Mouse (Mus musculus): ENCODE data around the gene Zfp784.

DNA sequence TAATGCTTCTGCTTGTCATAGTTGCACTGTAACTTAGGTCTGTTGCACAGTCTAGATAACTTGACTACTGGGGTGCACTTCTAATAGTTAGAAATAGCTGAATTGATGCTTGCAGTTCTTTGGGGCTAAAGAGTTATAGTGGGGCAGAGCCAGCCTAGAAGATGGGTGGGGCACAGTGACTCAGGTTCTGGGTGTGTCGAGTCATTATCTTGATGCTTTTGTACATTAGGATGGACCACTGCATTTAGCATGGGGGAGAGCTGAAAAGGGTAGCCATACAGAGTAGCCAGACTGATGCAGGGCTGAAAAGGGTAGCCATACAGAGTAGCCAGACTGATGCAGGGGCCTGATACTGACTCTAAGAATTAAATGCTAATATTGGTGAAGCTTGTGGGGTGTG lies 35.3 kb upstream of the Zfp784 start:
- TF ChIP-seq POLR2A (IDR thresholded peaks at IDR 0.05; ENCODE audit: borderline replicate concordance, insufficient read depth, low read length) = no peak
- no peak for TF ChIP-seq CTCF (IDR thresholded peaks at IDR 0.05; ENCODE audit: borderline replicate concordance, insufficient read depth, low read depth, low read length)
